Mouse (Mus musculus) heart, postnatal 0 days (tissue): ENCODE data around the gene Tmem169. TPM values are rescaled to one million over a fixed set of nuclear protein-coding genes. Genes with fewer than 3 reads are reported as not detected.

Experiments used
- ATAC-seq: fragments of 200-750 bp; cut with Nextera tagmentation; 2 replicates; pipeline ENCODE4 v1.8.0; 2017; ENCODE audit warnings: low read depth, moderate number of reproducible peaks, moderate library complexity; ENCODE audit not compliant: insufficient read depth
- DNase-seq: peaks from one replicate; pipeline ENCODE4 v3.0.0-alpha.2; 2016; ENCODE audit warnings: low spot score
- H3K27ac ChIP-seq: fragments of 300-500 bp; sonication (generic); 2 replicates; pipeline ENCODE4 v1.5.1; 2014; ENCODE audit warnings: low read depth, mild to moderate bottlenecking
- H3K27me3 ChIP-seq: fragments of 300-500 bp; sonication (generic); 2 replicates; pipeline ENCODE4 v1.6.1; 2014; ENCODE audit warnings: low read length, mixed read lengths; ENCODE audit not compliant: control insufficient read depth, insufficient read depth
- H3K36me3 ChIP-seq: fragments of 300-500 bp; sonication (generic); replicated peaks from 2 replicates; pipeline ENCODE4 v1.6.1; 2014; ENCODE audit warnings: low read length, mixed read lengths; ENCODE audit not compliant: control insufficient read depth, insufficient read depth
- H3K4me1 ChIP-seq: fragments of 300-500 bp; sonication (generic); 2 replicates; pipeline ENCODE4 v1.6.1; 2014; ENCODE audit warnings: antibody characterized with exemption; ENCODE audit not compliant: control insufficient read depth, insufficient read depth
- H3K4me2 ChIP-seq: fragments of 300-500 bp; sonication (generic); 2 replicates; pipeline ENCODE4 v1.6.1; 2014; ENCODE audit warnings: low read depth, mild to moderate bottlenecking, low read length, moderate library complexity
- H3K4me3 ChIP-seq: fragments of 300-500 bp; sonication (generic); 2 replicates; pipeline ENCODE4 v1.5.1; 2014; ENCODE audit warnings: low read depth, low read length
- H3K9ac ChIP-seq: fragments of 300-500 bp; sonication (generic); replicated peaks from 2 replicates; pipeline ENCODE4 v1.6.1; 2014; ENCODE audit warnings: low read depth, low read length, mixed read lengths
- H3K9me3 ChIP-seq: fragments of 300-500 bp; sonication (generic); replicated peaks from 2 replicates; pipeline ENCODE4 v1.6.1; 2016; ENCODE audit warnings: low read length; ENCODE audit not compliant: control insufficient read depth
- CTCF ChIP-seq: IDR thresholded peaks from 2 replicates; pipeline ENCODE4 v1.5.1; 2016; ENCODE audit warnings: antibody characterized with exemption, control low read depth, low read depth
- EP300 ChIP-seq: IDR thresholded peaks from 2 replicates; pipeline ENCODE4 v1.6.1; 2016; ENCODE audit warnings: antibody characterized with exemption, low read depth
- WGBS: fragments of 180-500 bp; shearing (Covaris S2); extraction: QIAGEN DNeasy Blood & Tissue Kit; methylation state at CpG from one replicate; pipeline ENCODE4 v1.1.7; 2014; 5-methylcytosine and 5-hydroxymethylcytosine counted together
- polyA plus RNA-seq: library from polyadenylated mRNA; unstranded; fragments of >200 nt; fragmentation: Nextera tagmentation; extraction: Ambion mirVana; gene quantifications from 2 replicates; pipeline ENCODE4 v1.2.1, GENCODE M21; 2015
- total RNA-seq: library from RNA; depleted of rRNA; stranded (reverse); fragments of >200 nt; gene quantifications from 2 replicates; pipeline ENCODE4 v1.2.3, GENCODE M21; 2014; ENCODE audit warnings: low replicate concordance

Tmem169 gene
- total and polyA plus RNA-seq, 2 experiments from 2014 or later = not detected

DNA sequence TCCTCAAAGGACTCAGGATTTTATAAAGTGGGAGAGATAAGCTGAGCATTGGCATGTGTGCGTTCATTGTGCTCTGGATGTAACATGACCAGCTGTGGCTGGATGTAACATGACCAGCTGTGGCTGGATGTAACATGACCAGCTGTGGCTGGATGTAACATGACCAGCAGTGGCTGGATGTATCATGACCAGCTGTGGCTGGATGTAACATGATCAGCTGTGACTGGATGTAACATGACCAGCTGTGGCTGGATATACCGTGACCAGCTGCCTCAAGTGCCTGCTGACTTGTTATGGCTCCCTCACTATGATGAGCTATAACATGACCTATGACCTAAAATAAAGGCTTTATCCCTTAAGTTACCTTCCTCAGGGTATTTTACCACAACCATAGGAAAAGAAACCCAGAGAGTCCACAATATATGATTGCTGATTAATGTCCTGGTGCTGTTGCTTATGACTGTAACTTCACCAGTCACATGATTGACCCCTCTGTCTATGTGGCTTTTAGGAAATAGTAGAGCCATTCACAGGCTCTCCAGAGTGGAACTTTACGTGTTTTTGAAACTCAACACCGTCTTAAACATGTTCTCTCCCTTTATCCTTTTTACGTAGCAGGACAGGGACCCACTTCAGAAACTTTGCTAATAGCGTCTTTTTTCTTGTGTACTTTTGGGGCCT is 25.7 kb downstream of the Tmem169 start:
- Histone ChIP-seq H3K9me3 (no peaks in the 10 kb centered on the region), H3K27ac (no peak overlapping the region), H3K4me3 (no peak overlapping the region), H3K4me1 (no peaks in the 10 kb centered on the region; the same call in 1 of the 2 replicates), H3K4me2 (no peak overlapping the region), H3K9ac (no peak overlapping the region), H3K36me3 (peaks cover 8% of the 10 kb centered on the region), H3K27me3 (no peaks in the 10 kb centered on the region)
- no peak for TF ChIP-seq CTCF
- no peak for TF ChIP-seq EP300
- DNase-seq (no peak), ATAC-seq (no peak)
- 78% methylated on average over 6 of the region's 6 CpGs for WGBS

GRCm38 (mm10) chr1:72312701-72313398 is 28.7 kb downstream of the Tmem169 start:
- H3K27me3 ChIP-seq = no peaks in the 10 kb centered on the region
- DNase-seq (no peak), ATAC-seq (no peak)
- TF ChIP-seq EP300 (no peak), CTCF (no peak)
- H3K4me3 ChIP-seq = no peak overlapping the region
- H3K4me1 ChIP-seq = no peaks in the 10 kb centered on the region; the same call in 1 of the 2 replicates
- H3K27ac ChIP-seq = no peak overlapping the region
- H3K9me3 ChIP-seq = no peaks in the 10 kb centered on the region
- 76% methylated on average over 9 of the region's 9 CpGs for WGBS
- no peak overlapping the region for H3K4me2 ChIP-seq
- H3K36me3 ChIP-seq = peaks cover 12% of the 10 kb centered on the region
- no peak overlapping the region for H3K9ac ChIP-seq

GRCm38 (mm10) chr1:72313399-72314039 is 29.4 kb downstream of the Tmem169 start:
- ATAC-seq (no peak), DNase-seq (peak; percentile 12)
- TF ChIP-seq CTCF = peak; percentile 78
- no peak for TF ChIP-seq EP300
- no peaks in the 10 kb centered on the region for H3K4me1 ChIP-seq
- H3K27ac ChIP-seq = no peak overlapping the region
- peaks cover 12% of the 10 kb centered on the region for H3K36me3 ChIP-seq
- no peak overlapping the region for H3K9ac ChIP-seq
- WGBS = 68% methylated on average over 5 of the region's 5 CpGs
- no peaks in the 10 kb centered on the region for H3K27me3 ChIP-seq
- H3K4me2 ChIP-seq = no peak overlapping the region
- no peaks in the 10 kb centered on the region for H3K9me3 ChIP-seq
- no peak overlapping the region for H3K4me3 ChIP-seq

- peaks cover 27% of the 10 kb centered on the region for H3K36me3 ChIP-seq
- 87% methylated on average over 4 of the region's 4 CpGs for WGBS
Measured at GRCm38 (mm10) chr1:72315447-72315846, 31.3 kb downstream of the Tmem169 start.

DNA sequence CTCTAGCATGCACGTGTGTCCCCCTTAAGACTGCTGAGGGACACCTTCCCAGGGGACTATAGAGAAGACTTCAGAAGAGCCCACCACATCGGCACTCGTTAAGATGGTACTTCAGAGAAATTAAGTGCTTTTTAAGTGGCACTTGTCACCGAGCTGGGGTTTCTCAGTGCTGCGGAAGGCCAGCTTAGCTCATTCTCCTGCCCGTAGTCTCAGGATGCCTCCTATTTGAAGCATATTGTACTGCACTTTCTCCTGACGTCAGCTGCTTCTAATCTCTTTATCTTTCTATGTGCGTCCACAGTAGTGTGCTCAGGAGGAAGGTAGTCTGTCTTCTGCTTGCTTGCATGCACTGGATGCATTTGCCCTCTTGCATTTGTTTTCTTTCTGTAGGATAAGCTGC is 32.2 kb downstream of the Tmem169 start:
- H3K36me3 ChIP-seq = peaks cover 31% of the 10 kb centered on the region
- 47% methylated on average over 8 of the region's 8 CpGs for WGBS
- no peaks in the 10 kb centered on the region for H3K27me3 ChIP-seq
- H3K4me1 ChIP-seq = no peaks in the 10 kb centered on the region
- H3K9ac ChIP-seq = no peak overlapping the region
- no peak for DNase-seq
- no peak for ATAC-seq
- TF ChIP-seq CTCF = no peak
- no peak for TF ChIP-seq EP300
- no peaks in the 10 kb centered on the region for H3K9me3 ChIP-seq
- H3K27ac ChIP-seq = no peak overlapping the region
- H3K4me3 ChIP-seq = no peak overlapping the region
- H3K4me2 ChIP-seq = no peak overlapping the region

More at GRCm38 (mm10) chr1:72315447-72315846, 31.3 kb downstream of the Tmem169 start:
- no peaks in the 10 kb centered on the region for H3K27me3 ChIP-seq
- no peaks in the 10 kb centered on the region for H3K4me1 ChIP-seq
- no peak overlapping the region for H3K4me3 ChIP-seq
- ATAC-seq (no peak), DNase-seq (no peak)
- TF ChIP-seq CTCF = no peak
- no peak for TF ChIP-seq EP300
- no peak overlapping the region for H3K4me2 ChIP-seq
- no peak overlapping the region for H3K9ac ChIP-seq
- no peak overlapping the region for H3K27ac ChIP-seq
- H3K9me3 ChIP-seq = no peaks in the 10 kb centered on the region
